Mouse (Mus musculus) v-Abl transformed pro-B cells (cell line): Measurements from ENCODE around the gene Sema4d.

Source experiments
- in situ Hi-C, 2 experiments: fragments of 400-800 bp; cut with MboI; formaldehyde crosslinking; loops; one replicate each; pipeline ENCODE4 v1.15.1; 2025; ENCODE audit not compliant: unreplicated experiment in 2 of 2

Gene Sema4d

GRCm38 (mm10) chr13:51793425-51793891 lies at the start of gene Sema4d:
TSS of gene Sema4d (minus strand) at chr13:51793747.
- in situ Hi-C loops, result loop anchor here (5.0 to 10.0 kb wide), 2 partner anchors 49 to 51 kb away; no protein-coding TSS in a partner anchor

- in situ Hi-C loops, result loop anchor here (5.0 to 25.0 kb wide), 4 partner anchors 312 to 1519 kb away; partner anchors contain the start of gene Nfil3 (in 2 of the 2)
Observed at GRCm38 (mm10) chr13:51843298-51843697, 49.8 kb upstream of the Sema4d start.

GRCm38 (mm10) chr13:51842773-51843172 lies 49.2 kb upstream of the Sema4d start:
- in situ Hi-C loops, result loop anchor here (5.0 to 25.0 kb wide), 4 partner anchors 312 to 1520 kb away; partner anchors contain the start of gene Nfil3 (in 2 of the 2)

- in situ Hi-C loops, result loop anchor here (5.0 to 25.0 kb wide), 4 partner anchors 313 to 1520 kb away; partner anchors contain the start of gene Nfil3 (in 2 of the 2)
Observed at GRCm38 (mm10) chr13:51842191-51842590, 48.6 kb upstream of the Sema4d start.

GRCm38 (mm10) chr13:51841541-51842115 lies 48.1 kb upstream of the Sema4d start:
- in situ Hi-C loops, result loop anchor here (5.0 to 25.0 kb wide), 4 partner anchors 313 to 1521 kb away; partner anchors contain the start of gene Nfil3 (in 2 of the 2)

- in situ Hi-C loops, result loop anchor here (5.0 to 25.0 kb wide), 4 partner anchors 314 to 1522 kb away; partner anchors contain the start of gene Nfil3 (in 2 of the 2)
Observed at GRCm38 (mm10) chr13:51840702-51841101, 47.2 kb upstream of the Sema4d start.

- in situ Hi-C loops, result loop anchor here (5.0 to 25.0 kb wide), 7 partner anchors 315 to 1525 kb away; partner anchors contain the start of gene Nfil3 (in 2 of the 2)
Observed at GRCm38 (mm10) chr13:51839250-51840026, 45.9 kb upstream of the Sema4d start.

GRCm38 (mm10) chr13:51837402-51837801 lies 43.9 kb upstream of the Sema4d start:
- in situ Hi-C loops, result loop anchor here (10.0 to 25.0 kb wide), 5 partner anchors 797 to 1527 kb away; partner anchors contain the start of gene Nfil3 (in 2 of the 2)

GRCm38 (mm10) chr13:51835208-51835607 lies 41.7 kb upstream of the Sema4d start:
- in situ Hi-C loops, result loop anchor here (10.0 to 25.0 kb wide), 5 partner anchors 800 to 1530 kb away; partner anchors contain the start of gene Nfil3 (in 2 of the 2)

GRCm38 (mm10) chr13:51834520-51834919 lies 41.0 kb upstream of the Sema4d start:
- in situ Hi-C loops, result loop anchor here (10.0 to 25.0 kb wide), 5 partner anchors 800 to 1530 kb away; partner anchors contain the start of gene Nfil3 (in 2 of the 2)

GRCm38 (mm10) chr13:51834024-51834423 lies 40.5 kb upstream of the Sema4d start:
- in situ Hi-C loops, result loop anchor here (10.0 to 25.0 kb wide), 5 partner anchors 801 to 1531 kb away; partner anchors contain the start of gene Nfil3 (in 2 of the 2)

GRCm38 (mm10) chr13:51833611-51834010 lies 40.1 kb upstream of the Sema4d start:
- in situ Hi-C loops, result loop anchor here (10.0 to 25.0 kb wide), 5 partner anchors 801 to 1531 kb away; partner anchors contain the start of gene Nfil3 (in 2 of the 2)

- in situ Hi-C loops, result loop anchor here (10.0 to 25.0 kb wide), 5 partner anchors 802 to 1532 kb away; partner anchors contain the start of gene Nfil3 (in 2 of the 2)
Observed at GRCm38 (mm10) chr13:51832491-51832890, 38.9 kb upstream of the Sema4d start.

GRCm38 (mm10) chr13:51830744-51831450 lies 37.4 kb upstream of the Sema4d start:
- in situ Hi-C loops, result loop anchor here (10.0 to 25.0 kb wide), 5 partner anchors 804 to 1534 kb away; partner anchors contain the start of gene Nfil3 (in 2 of the 2)

GRCm38 (mm10) chr13:51823822-51824495 lies 30.4 kb upstream of the Sema4d start:
- in situ Hi-C loops, result loop anchor here in 1 of 2 experiments (10.0 kb wide), 1 partner anchor 821 kb away; no protein-coding TSS in a partner anchor

- in situ Hi-C loops, result loop anchor here in 1 of 2 experiments (10.0 kb wide), 1 partner anchor 823 kb away; no protein-coding TSS in a partner anchor
Observed at GRCm38 (mm10) chr13:51821988-51822387, 28.4 kb upstream of the Sema4d start.

- in situ Hi-C loops, result no loop called here
Observed at GRCm38 (mm10) chr13:51819351-51819750, 25.8 kb upstream of the Sema4d start.

- in situ Hi-C loops, result no loop called here
Observed at GRCm38 (mm10) chr13:51818944-51819326, 25.4 kb upstream of the Sema4d start.
